Mouse (Mus musculus) bone marrow macrophage, adult 2 months (primary cell): Measurements from ENCODE around the gene AU022252. TPM values are rescaled to one million over a fixed set of nuclear protein-coding genes. Genes with fewer than 3 reads are reported as not detected.
A peak's percentile ranks its signal among the peaks of the same experiment; 100 is the strongest.

Source experiments
- H3K27ac ChIP-seq: 2 replicates; pipeline ENCODE4 v1.5.1; 2012; ENCODE audit warnings: low read depth, low read length; ENCODE audit not compliant: insufficient read depth
- H3K4me1 ChIP-seq: 2 replicates; pipeline ENCODE4 v1.6.1; 2012; ENCODE audit warnings: low read length; ENCODE audit not compliant: control insufficient read depth, insufficient read depth
- H3K4me3 ChIP-seq: 2 replicates; pipeline ENCODE4 v1.5.1; 2012; ENCODE audit warnings: mild to moderate bottlenecking, low read length, moderate library complexity; ENCODE audit not compliant: insufficient read depth
- CTCF ChIP-seq: IDR thresholded peaks from 2 replicates; pipeline ENCODE4 v1.5.1; 2012; ENCODE audit warnings: low read depth, mild to moderate bottlenecking, low read length, moderate library complexity
- POLR2A ChIP-seq: IDR thresholded peaks from 2 replicates; pipeline ENCODE4 v1.6.1; 2012; ENCODE audit warnings: mild to moderate bottlenecking, low read depth, low read length, borderline replicate concordance
- polyA plus RNA-seq: library from polyadenylated mRNA; stranded (reverse); fragments of >200 nt; gene quantifications from 2 replicates; pipeline ENCODE4 v1.2.4, GENCODE M21; 2012; ENCODE audit not compliant: missing spikeins, insufficient read depth, insufficient read length

Gene AU022252
- polyA plus RNA-seq, 1 experiment, result 7.0 TPM

- Histone ChIP-seq H3K27ac (no peak overlapping the region), H3K4me1 (no peaks in the 10 kb centered on the region), H3K4me3 (no peak overlapping the region)
- TF ChIP-seq POLR2A (no peak), CTCF (peak; percentile 48; the same call in 1 of the 2 replicates)
These were observed 8.8 kb downstream of the AU022252 start for GRCm38 (mm10) chr4:119223696-119224095.

- Histone ChIP-seq H3K4me3 (no peak within 1 kb of the TSS), H3K27ac (no peak within 1 kb of the TSS), H3K4me1 (no peaks in the 10 kb centered on the region)
- TF ChIP-seq POLR2A (no peak), CTCF (no peak)
These were observed 14.3 kb downstream of the AU022252 start, which contains the start of gene Tmem269 for GRCm38 (mm10) chr4:119218169-119218568. Tmem269 (minus strand) TSS chr4:119218217.

- no peak overlapping the region for H3K27ac ChIP-seq
- no peaks in the 10 kb centered on the region for H3K4me1 ChIP-seq
- TF ChIP-seq CTCF, result no peak
- TF ChIP-seq POLR2A, result no peak
- H3K4me3 ChIP-seq, result no peak overlapping the region
These were observed 15.8 kb downstream of the AU022252 start for GRCm38 (mm10) chr4:119216667-119217066.

GRCm38 (mm10) chr4:119204672-119205071 lies 27.8 kb downstream of the AU022252 start:
- Histone ChIP-seq H3K4me3 (no peak overlapping the region), H3K4me1 (no peaks in the 10 kb centered on the region), H3K27ac (no peak overlapping the region)
- peak; percentile 77 for TF ChIP-seq CTCF
- no peak for TF ChIP-seq POLR2A

GRCm38 (mm10) chr4:119198105-119198504 lies 34.4 kb downstream of the AU022252 start:
- H3K4me1 ChIP-seq, result no peaks in the 10 kb centered on the region; the same call in 1 of the 2 replicates
- TF ChIP-seq POLR2A (no peak), CTCF (no peak)
- H3K4me3 ChIP-seq, result no peak overlapping the region
- no peak overlapping the region for H3K27ac ChIP-seq

- peak overlapping the region; percentile 82 for H3K4me3 ChIP-seq
- H3K27ac ChIP-seq, result no peak overlapping the region
- TF ChIP-seq CTCF, result no peak
- no peak for TF ChIP-seq POLR2A
- no peaks in the 10 kb centered on the region; the same call in 1 of the 2 replicates for H3K4me1 ChIP-seq
These were observed 36.8 kb downstream of the AU022252 start for GRCm38 (mm10) chr4:119195582-119196320.

GRCm38 (mm10) chr4:119194909-119195581 lies 37.5 kb downstream of the AU022252 start, which contains the start of gene Svbp:
Svbp (plus strand) TSS chr4:119195306.
- Histone ChIP-seq H3K4me3 (peak within 1 kb of the TSS; percentile 82), H3K4me1 (no peaks in the 10 kb centered on the region; the same call in 1 of the 2 replicates), H3K27ac (no peak within 1 kb of the TSS)
- TF ChIP-seq CTCF (no peak), POLR2A (no peak; the same call in 1 of the 2 replicates)

GRCm38 (mm10) chr4:119192757-119193156 lies 39.8 kb downstream of the AU022252 start:
- TF ChIP-seq POLR2A (no peak), CTCF (no peak)
- H3K27ac ChIP-seq, result no peak overlapping the region
- no peak overlapping the region for H3K4me3 ChIP-seq
- H3K4me1 ChIP-seq, result no peaks in the 10 kb centered on the region; the same call in 1 of the 2 replicates

- no peaks in the 10 kb centered on the region; the same call in 1 of the 2 replicates for H3K4me1 ChIP-seq
These were observed 41.2 kb downstream of the AU022252 start for GRCm38 (mm10) chr4:119191273-119191672.

GRCm38 (mm10) chr4:119190618-119191017 lies 41.9 kb downstream of the AU022252 start:
- no peak overlapping the region for H3K27ac ChIP-seq
- TF ChIP-seq CTCF (no peak), POLR2A (no peak)
- H3K4me1 ChIP-seq, result no peaks in the 10 kb centered on the region; the same call in 1 of the 2 replicates
- no peak overlapping the region for H3K4me3 ChIP-seq

More at GRCm38 (mm10) chr4:119191273-119191672, 41.2 kb downstream of the AU022252 start:
- H3K4me3 ChIP-seq, result no peak overlapping the region
- TF ChIP-seq CTCF (no peak), POLR2A (no peak)
- no peak overlapping the region for H3K27ac ChIP-seq
